Mouse (Mus musculus) neural tube, embryonic 14.5 days (tissue): ENCODE results near the gene Mab21l3. TPM values are rescaled to one million over a fixed set of nuclear protein-coding genes. Genes with fewer than 3 reads are reported as not detected.

Experiments used
- ATAC-seq: fragments of 200-750 bp; cut with Nextera tagmentation; 2 replicates; pipeline ENCODE4 v1.8.0; 2017; ENCODE audit warnings: low read depth, mild to moderate bottlenecking, moderate TSS enrichment, moderate library complexity
- H3K27ac ChIP-seq: fragments of 300-500 bp; sonication (generic); 2 replicates; pipeline ENCODE4 v1.5.1; 2014; ENCODE audit warnings: low read depth, mild to moderate bottlenecking, control low read depth, low read length, moderate library complexity, mixed read lengths
- H3K27me3 ChIP-seq: fragments of 300-500 bp; sonication (generic); 2 replicates; pipeline ENCODE4 v1.6.1; 2014; ENCODE audit warnings: low read length; ENCODE audit not compliant: control insufficient read depth, insufficient read depth
- H3K36me3 ChIP-seq: fragments of 300-500 bp; sonication (generic); 2 replicates; pipeline ENCODE4 v1.6.1; 2014; ENCODE audit warnings: low read length, mixed read lengths; ENCODE audit not compliant: control insufficient read depth, insufficient read depth
- H3K4me1 ChIP-seq: fragments of 300-500 bp; sonication (generic); 2 replicates; pipeline ENCODE4 v1.6.1; 2014; ENCODE audit warnings: low read length; ENCODE audit not compliant: control insufficient read depth, insufficient read depth
- H3K4me2 ChIP-seq: fragments of 300-500 bp; sonication (generic); 2 replicates; pipeline ENCODE4 v1.6.1; 2014; ENCODE audit warnings: mild to moderate bottlenecking, low read depth, low read length, control low read depth
- H3K4me3 ChIP-seq: fragments of 300-500 bp; sonication (generic); 2 replicates; pipeline ENCODE4 v1.5.1; 2014; ENCODE audit warnings: low read depth, low read length, control low read depth, mixed read lengths
- H3K9ac ChIP-seq: fragments of 300-500 bp; sonication (generic); replicated peaks from 2 replicates; pipeline ENCODE4 v1.6.1; 2014; ENCODE audit warnings: low read depth, mild to moderate bottlenecking, control low read depth, low read length, mixed read lengths
- H3K9me3 ChIP-seq: fragments of 300-500 bp; sonication (generic); 2 replicates; pipeline ENCODE4 v1.6.1; 2016; ENCODE audit warnings: low read length; ENCODE audit not compliant: control insufficient read depth
- WGBS: fragments of 180-500 bp; shearing (Covaris S2); extraction: QIAGEN DNeasy Blood & Tissue Kit; methylation state at CpG from one replicate; pipeline ENCODE4 v1.1.7; 2014; 5-methylcytosine and 5-hydroxymethylcytosine counted together
- polyA plus RNA-seq: library from polyadenylated mRNA; unstranded; fragments of >200 nt; fragmentation: Nextera tagmentation; extraction: Ambion mirVana; gene quantifications from 2 replicates; pipeline ENCODE4 v1.2.1, GENCODE M21; 2014

The Mab21l3 gene
- polyA plus RNA-seq, 1 experiment from 2014 or later, result 0.12 TPM

- Histone ChIP-seq H3K9me3 (no peaks in the 10 kb centered on the region), H3K27me3 (no peaks in the 10 kb centered on the region), H3K27ac (no peak overlapping the region), H3K4me1 (peaks cover 14% of the 10 kb centered on the region), H3K4me3 (no peak overlapping the region), H3K4me2 (no peak overlapping the region), H3K36me3 (no peaks in the 10 kb centered on the region), H3K9ac (no peak overlapping the region)
- no peak for ATAC-seq
- 86% methylated on average over 6 of the region's 6 CpGs for WGBS
Measured at GRCm38 (mm10) chr3:101802746-101803145, 46.0 kb downstream of the Mab21l3 start.

- 74% methylated on average over 11 of the region's 11 CpGs for WGBS
- Histone ChIP-seq H3K36me3 (no peaks in the 10 kb centered on the region), H3K27ac (no peak overlapping the region), H3K4me2 (no peak overlapping the region), H3K4me3 (no peak overlapping the region), H3K4me1 (peaks cover 8% of the 10 kb centered on the region), H3K9ac (no peak overlapping the region), H3K27me3 (no peaks in the 10 kb centered on the region), H3K9me3 (no peaks in the 10 kb centered on the region)
- ATAC-seq, result no peak
Measured at GRCm38 (mm10) chr3:101800596-101801018, 48.2 kb downstream of the Mab21l3 start.

- no peaks in the 10 kb centered on the region for H3K27me3 ChIP-seq
- WGBS, result 80% methylated on average over 14 of the region's 14 CpGs
- no peaks in the 10 kb centered on the region for H3K9me3 ChIP-seq
- ATAC-seq, result no peak
- no peaks in the 10 kb centered on the region for H3K36me3 ChIP-seq
- no peak overlapping the region for H3K9ac ChIP-seq
- H3K4me1 ChIP-seq, result peaks cover 2% of the 10 kb centered on the region
- H3K4me2 ChIP-seq, result no peak overlapping the region
- H3K27ac ChIP-seq, result no peak overlapping the region
- no peak overlapping the region for H3K4me3 ChIP-seq
Measured at GRCm38 (mm10) chr3:101799852-101800595, 48.7 kb downstream of the Mab21l3 start.

GRCm38 (mm10) chr3:101797830-101798709 lies 50.7 kb downstream of the Mab21l3 start:
- Histone ChIP-seq H3K4me2 (no peak overlapping the region), H3K9me3 (no peaks in the 10 kb centered on the region), H3K4me1 (peaks cover 2% of the 10 kb centered on the region), H3K9ac (no peak overlapping the region), H3K27ac (peak overlapping the region; percentile 39), H3K36me3 (no peaks in the 10 kb centered on the region), H3K4me3 (no peak overlapping the region), H3K27me3 (no peaks in the 10 kb centered on the region)
- peak; percentile 64 for ATAC-seq
- 45% methylated on average over 15 of the region's 15 CpGs for WGBS

GRCm38 (mm10) chr3:101796212-101796611 lies 52.5 kb downstream of the Mab21l3 start:
- Histone ChIP-seq H3K9ac (no peak overlapping the region), H3K4me2 (no peak overlapping the region), H3K27me3 (no peaks in the 10 kb centered on the region), H3K36me3 (no peaks in the 10 kb centered on the region), H3K27ac (no peak overlapping the region), H3K4me1 (peaks cover 2% of the 10 kb centered on the region), H3K9me3 (no peaks in the 10 kb centered on the region), H3K4me3 (no peak overlapping the region)
- WGBS, result 21% methylated on average over 7 of the region's 7 CpGs
- ATAC-seq, result no peak

- no peak overlapping the region for H3K9ac ChIP-seq
- 79% methylated on average over 15 of the region's 15 CpGs for WGBS
- no peaks in the 10 kb centered on the region for H3K36me3 ChIP-seq
Measured at GRCm38 (mm10) chr3:101795387-101796039, 53.2 kb downstream of the Mab21l3 start.

GRCm38 (mm10) chr3:101794666-101795065 lies 54.1 kb downstream of the Mab21l3 start:
- Histone ChIP-seq H3K27ac (no peak overlapping the region), H3K4me3 (no peak overlapping the region), H3K9ac (no peak overlapping the region), H3K4me2 (no peak overlapping the region), H3K9me3 (no peaks in the 10 kb centered on the region), H3K4me1 (peaks cover 2% of the 10 kb centered on the region), H3K36me3 (no peaks in the 10 kb centered on the region), H3K27me3 (no peaks in the 10 kb centered on the region)
- no peak for ATAC-seq
- 50% methylated on average over 9 of the region's 9 CpGs for WGBS

More at GRCm38 (mm10) chr3:101795387-101796039, 53.2 kb downstream of the Mab21l3 start:
- Histone ChIP-seq H3K9me3 (no peaks in the 10 kb centered on the region), H3K4me3 (no peak overlapping the region), H3K27me3 (no peaks in the 10 kb centered on the region), H3K27ac (no peak overlapping the region), H3K4me2 (no peak overlapping the region), H3K4me1 (peaks cover 2% of the 10 kb centered on the region)
- ATAC-seq, result no peak

- H3K27ac ChIP-seq, result no peak overlapping the region
- H3K9me3 ChIP-seq, result no peaks in the 10 kb centered on the region
- no peaks in the 10 kb centered on the region for H3K36me3 ChIP-seq
- peaks cover 2% of the 10 kb centered on the region for H3K4me1 ChIP-seq
- ATAC-seq, result no peak
- no peaks in the 10 kb centered on the region for H3K27me3 ChIP-seq
- no peak overlapping the region for H3K4me2 ChIP-seq
- H3K9ac ChIP-seq, result no peak overlapping the region
- WGBS, result 74% methylated on average over 5 of the region's 5 CpGs
- no peak overlapping the region for H3K4me3 ChIP-seq
Measured at GRCm38 (mm10) chr3:101794026-101794425, 54.7 kb downstream of the Mab21l3 start.
